Mouse (Mus musculus): ENCODE measurements around the gene Cyp8b1. TPM values are rescaled to one million over a fixed set of nuclear protein-coding genes. Genes with fewer than 3 reads are reported as not detected.

Gene Cyp8b1
- polyA plus RNA-seq, 1 experiment from 2014 or later, result not detected

GRCm38 (mm10) chr9:121912786-121913185 lies 3.3 kb downstream of the Cyp8b1 start:
- Histone ChIP-seq H3K9me3 (replicated peaks) (no peaks in the 10 kb centered on the region), H3K27ac (no peak overlapping the region), H3K9ac (no peak overlapping the region), H3K4me2 (replicated peaks) (no peak overlapping the region), H3K27me3 (no peaks in the 10 kb centered on the region), H3K36me3 (no peaks in the 10 kb centered on the region), H3K4me1 (no peaks in the 10 kb centered on the region), H3K4me3 (no peak overlapping the region)
- WGBS, result 76% methylated on average over 4 of the region's 4 CpGs
- ATAC-seq (ENCODE audit: low FRiP score), result no peak

- no peak for ATAC-seq (ENCODE audit: low FRiP score)
- Histone ChIP-seq H3K4me3 (no peak overlapping the region), H3K27me3 (no peaks in the 10 kb centered on the region), H3K4me2 (replicated peaks) (no peak overlapping the region), H3K9me3 (replicated peaks) (no peaks in the 10 kb centered on the region), H3K27ac (no peak overlapping the region), H3K9ac (no peak overlapping the region), H3K4me1 (no peaks in the 10 kb centered on the region), H3K36me3 (no peaks in the 10 kb centered on the region)
- 83% methylated on average over 7 of the region's 7 CpGs for WGBS
Observed at GRCm38 (mm10) chr9:121911196-121911595, 4.9 kb downstream of the Cyp8b1 start.

GRCm38 (mm10) chr9:121909635-121910034 lies 6.5 kb downstream of the Cyp8b1 start:
- Histone ChIP-seq H3K27ac (no peak overlapping the region), H3K4me1 (no peaks in the 10 kb centered on the region), H3K36me3 (no peaks in the 10 kb centered on the region), H3K4me3 (no peak overlapping the region), H3K4me2 (replicated peaks) (no peak overlapping the region), H3K27me3 (no peaks in the 10 kb centered on the region), H3K9ac (no peak overlapping the region), H3K9me3 (replicated peaks) (no peaks in the 10 kb centered on the region)
- 77% methylated on average over 6 of the region's 6 CpGs for WGBS
- no peak for ATAC-seq (ENCODE audit: low FRiP score)

GRCm38 (mm10) chr9:121908321-121908720 lies 7.8 kb downstream of the Cyp8b1 start:
- ATAC-seq (ENCODE audit: low FRiP score), result no peak
- H3K4me3 ChIP-seq, result no peak overlapping the region
- no peak overlapping the region for H3K4me2 ChIP-seq (replicated peaks)
- H3K27me3 ChIP-seq, result no peaks in the 10 kb centered on the region
- no peaks in the 10 kb centered on the region for H3K36me3 ChIP-seq
- no peak overlapping the region for H3K9ac ChIP-seq
- H3K9me3 ChIP-seq (replicated peaks), result no peaks in the 10 kb centered on the region
- no peak overlapping the region for H3K27ac ChIP-seq
- H3K4me1 ChIP-seq, result no peaks in the 10 kb centered on the region
- 90% methylated on average over 17 of the region's 17 CpGs for WGBS

- H3K27ac ChIP-seq, result no peak overlapping the region
- 69% methylated on average over 10 of the region's 10 CpGs for WGBS
- no peaks in the 10 kb centered on the region for H3K36me3 ChIP-seq
- no peaks in the 10 kb centered on the region for H3K9me3 ChIP-seq (replicated peaks)
- H3K4me2 ChIP-seq (replicated peaks), result no peak overlapping the region
- ATAC-seq (ENCODE audit: low FRiP score), result no peak
- H3K4me3 ChIP-seq, result no peak overlapping the region
- H3K4me1 ChIP-seq, result no peaks in the 10 kb centered on the region
- no peaks in the 10 kb centered on the region for H3K27me3 ChIP-seq
- no peak overlapping the region for H3K9ac ChIP-seq
Observed at GRCm38 (mm10) chr9:121907356-121908070, 8.6 kb downstream of the Cyp8b1 start.

- no peaks in the 10 kb centered on the region for H3K36me3 ChIP-seq
- no peak for ATAC-seq (ENCODE audit: low FRiP score)
- H3K4me3 ChIP-seq, result no peak overlapping the region
- WGBS, result 85% methylated on average over 5 of the region's 5 CpGs
- no peak overlapping the region for H3K27ac ChIP-seq
- no peaks in the 10 kb centered on the region for H3K27me3 ChIP-seq
- H3K4me2 ChIP-seq (replicated peaks), result no peak overlapping the region
- no peak overlapping the region for H3K9ac ChIP-seq
- H3K9me3 ChIP-seq (replicated peaks), result no peaks in the 10 kb centered on the region
- H3K4me1 ChIP-seq, result no peaks in the 10 kb centered on the region
Observed at GRCm38 (mm10) chr9:121906456-121906855, 9.6 kb downstream of the Cyp8b1 start.

- Histone ChIP-seq H3K9me3 (replicated peaks) (no peaks in the 10 kb centered on the region), H3K4me2 (replicated peaks) (no peak overlapping the region), H3K4me1 (no peaks in the 10 kb centered on the region)
Observed at GRCm38 (mm10) chr9:121905556-121906185, 10.4 kb downstream of the Cyp8b1 start.

GRCm38 (mm10) chr9:121904946-121905345 lies 11.2 kb downstream of the Cyp8b1 start:
- H3K4me1 ChIP-seq, result no peaks in the 10 kb centered on the region
- no peaks in the 10 kb centered on the region for H3K9me3 ChIP-seq (replicated peaks)
- H3K27ac ChIP-seq, result no peak overlapping the region
- no peak for ATAC-seq (ENCODE audit: low FRiP score)
- no peak overlapping the region for H3K4me3 ChIP-seq
- H3K36me3 ChIP-seq, result no peaks in the 10 kb centered on the region
- no peaks in the 10 kb centered on the region for H3K27me3 ChIP-seq
- no peak overlapping the region for H3K4me2 ChIP-seq (replicated peaks)
- no peak overlapping the region for H3K9ac ChIP-seq
- WGBS, result 92% methylated on average over 7 of the region's 7 CpGs

More at GRCm38 (mm10) chr9:121905556-121906185, 10.4 kb downstream of the Cyp8b1 start:
- Histone ChIP-seq H3K4me3 (no peak overlapping the region), H3K27ac (no peak overlapping the region), H3K27me3 (no peaks in the 10 kb centered on the region), H3K36me3 (no peaks in the 10 kb centered on the region), H3K9ac (no peak overlapping the region)
- ATAC-seq (ENCODE audit: low FRiP score), result no peak
- WGBS, result 87% methylated on average over 4 of the region's 4 CpGs

- no peaks in the 10 kb centered on the region for H3K36me3 ChIP-seq
- no peak overlapping the region for H3K4me3 ChIP-seq
- no peaks in the 10 kb centered on the region for H3K9me3 ChIP-seq (replicated peaks)
- 90% methylated on average over 4 of the region's 4 CpGs for WGBS
- H3K9ac ChIP-seq, result no peak overlapping the region
- no peaks in the 10 kb centered on the region for H3K27me3 ChIP-seq
- H3K4me1 ChIP-seq, result no peaks in the 10 kb centered on the region
- H3K4me2 ChIP-seq (replicated peaks), result no peak overlapping the region
- no peak overlapping the region for H3K27ac ChIP-seq
- no peak for ATAC-seq (ENCODE audit: low FRiP score)
Observed at GRCm38 (mm10) chr9:121904319-121904718, 11.8 kb downstream of the Cyp8b1 start.

- H3K4me3 ChIP-seq, result no peak overlapping the region
- WGBS, result 76% methylated on average over 8 of the region's 8 CpGs
- H3K36me3 ChIP-seq, result no peaks in the 10 kb centered on the region
- H3K9ac ChIP-seq, result no peak overlapping the region
- no peaks in the 10 kb centered on the region for H3K9me3 ChIP-seq (replicated peaks)
- H3K4me2 ChIP-seq (replicated peaks), result no peak overlapping the region
- H3K27me3 ChIP-seq, result no peaks in the 10 kb centered on the region
- ATAC-seq (ENCODE audit: low FRiP score), result no peak
- no peaks in the 10 kb centered on the region for H3K4me1 ChIP-seq
- no peak overlapping the region for H3K27ac ChIP-seq
Observed at GRCm38 (mm10) chr9:121903476-121904305, 12.4 kb downstream of the Cyp8b1 start.

GRCm38 (mm10) chr9:121901710-121902700 lies 14.1 kb downstream of the Cyp8b1 start:
- no peak for ATAC-seq (ENCODE audit: low FRiP score)
- H3K4me1 ChIP-seq, result no peaks in the 10 kb centered on the region
- H3K27me3 ChIP-seq, result no peaks in the 10 kb centered on the region
- no peak overlapping the region for H3K4me2 ChIP-seq (replicated peaks)
- no peak overlapping the region for H3K4me3 ChIP-seq
- WGBS, result 74% methylated on average over 5 of the region's 5 CpGs
- H3K9me3 ChIP-seq (replicated peaks), result no peaks in the 10 kb centered on the region
- no peak overlapping the region; the same call in 1 of the 2 replicates for H3K9ac ChIP-seq
- H3K36me3 ChIP-seq, result no peaks in the 10 kb centered on the region
- no peak overlapping the region for H3K27ac ChIP-seq
